Mouse (Mus musculus): ENCODE measurements around the gene Ubash3b. TPM values are rescaled to one million over a fixed set of nuclear protein-coding genes. Genes with fewer than 3 reads are reported as not detected.

Ubash3b gene
- polyA plus RNA-seq, 1 experiment = 85.5 TPM

GRCm38 (mm10) chr9:41031590-41032489, 129.7 kb downstream of the Ubash3b start:
- Histone ChIP-seq H3K4me3 (replicated peaks) (no peak overlapping the region), H3K36me3 (replicated peaks; ENCODE audit: low read length) (peaks cover 99% of the 10 kb centered on the region), H3K27me3 (replicated peaks) (no peaks in the 10 kb centered on the region), H3K9me3 (no peaks in the 10 kb centered on the region), H3K4me1 (no peaks in the 10 kb centered on the region)
- TF ChIP-seq GATA1 (IDR thresholded peaks at IDR 0.05; ENCODE audit: borderline replicate concordance, low read length) (no peak), FLI1 (IDR thresholded peaks at IDR 0.05; ENCODE audit: low read length) (no peak)

- Histone ChIP-seq H3K9me3 (no peaks in the 10 kb centered on the region), H3K4me3 (replicated peaks) (no peak overlapping the region), H3K27me3 (replicated peaks) (no peaks in the 10 kb centered on the region), H3K4me1 (no peaks in the 10 kb centered on the region), H3K36me3 (replicated peaks; ENCODE audit: low read length) (peaks cover 98% of the 10 kb centered on the region)
- TF ChIP-seq GATA1 (IDR thresholded peaks at IDR 0.05; ENCODE audit: borderline replicate concordance, low read length) (no peak), FLI1 (IDR thresholded peaks at IDR 0.05; ENCODE audit: low read length) (no peak)
Observed at GRCm38 (mm10) chr9:41029827-41030226, 131.7 kb downstream of the Ubash3b start.

DNA sequence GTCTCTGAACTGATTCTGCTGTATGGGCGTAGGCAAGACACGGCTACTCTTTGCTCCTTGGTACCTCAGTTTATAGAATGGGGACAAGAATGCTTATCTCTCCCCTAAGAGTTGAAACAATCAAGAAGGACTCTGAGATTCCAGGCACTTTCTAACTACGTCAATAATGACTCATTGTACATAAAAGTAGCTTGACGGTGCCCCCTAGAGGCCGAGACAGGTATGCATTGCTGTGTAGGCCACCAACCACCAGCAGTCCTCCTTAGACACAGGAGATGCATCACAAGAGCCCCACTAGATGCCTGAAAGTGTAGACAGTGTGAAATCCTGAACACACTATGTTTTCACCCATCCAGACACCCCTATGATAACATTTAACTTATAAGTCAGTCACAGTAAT, 133.0 kb downstream of the Ubash3b start:
- no peak for TF ChIP-seq GATA1 (IDR thresholded peaks at IDR 0.05; ENCODE audit: borderline replicate concordance, low read length)
- no peak for TF ChIP-seq FLI1 (IDR thresholded peaks at IDR 0.05; ENCODE audit: low read length)
- peaks cover 98% of the 10 kb centered on the region for H3K36me3 ChIP-seq (replicated peaks; ENCODE audit: low read length)
- no peak overlapping the region for H3K4me3 ChIP-seq (replicated peaks)
- H3K4me1 ChIP-seq = no peaks in the 10 kb centered on the region
- no peaks in the 10 kb centered on the region for H3K27me3 ChIP-seq (replicated peaks)
- no peaks in the 10 kb centered on the region for H3K9me3 ChIP-seq

- TF ChIP-seq GATA1 (IDR thresholded peaks at IDR 0.05; ENCODE audit: borderline replicate concordance, low read length) (no peak), FLI1 (IDR thresholded peaks at IDR 0.05; ENCODE audit: low read length) (no peak)
- H3K9me3 ChIP-seq = no peaks in the 10 kb centered on the region
- no peaks in the 10 kb centered on the region for H3K27me3 ChIP-seq (replicated peaks)
- peaks cover 98% of the 10 kb centered on the region for H3K36me3 ChIP-seq (replicated peaks; ENCODE audit: low read length)
- H3K4me1 ChIP-seq = peaks cover 15% of the 10 kb centered on the region
- no peak overlapping the region for H3K4me3 ChIP-seq (replicated peaks)
Observed at GRCm38 (mm10) chr9:41021690-41022089, 139.8 kb downstream of the Ubash3b start.

DNA sequence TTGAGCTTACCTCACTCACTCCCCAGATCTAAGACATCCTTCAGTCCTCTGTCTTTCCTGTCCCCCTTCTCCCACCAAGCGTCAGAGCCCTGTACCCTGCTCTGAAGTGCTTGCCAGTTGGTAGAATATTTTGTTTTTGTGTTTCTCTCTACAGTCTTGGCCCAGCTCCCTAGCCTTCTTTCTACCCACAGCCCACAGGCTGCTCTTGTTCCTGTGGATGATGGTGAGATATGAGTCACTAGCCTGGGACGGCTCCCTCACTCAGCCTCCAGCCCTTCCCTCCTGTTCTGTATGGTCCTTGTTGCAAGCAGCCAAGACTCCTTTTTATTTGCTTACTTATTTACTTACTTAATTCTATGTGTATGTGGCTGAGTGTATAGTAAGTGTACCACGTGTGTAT, 141.0 kb downstream of the Ubash3b start:
- peaks cover 98% of the 10 kb centered on the region for H3K36me3 ChIP-seq (replicated peaks; ENCODE audit: low read length)

GRCm38 (mm10) chr9:41014512-41014911, 147.0 kb downstream of the Ubash3b start:
- no peak for TF ChIP-seq GATA1 (IDR thresholded peaks at IDR 0.05; ENCODE audit: borderline replicate concordance, low read length)
- TF ChIP-seq FLI1 (IDR thresholded peaks at IDR 0.05; ENCODE audit: low read length) = no peak
- H3K27me3 ChIP-seq (replicated peaks) = no peaks in the 10 kb centered on the region
- H3K9me3 ChIP-seq = no peaks in the 10 kb centered on the region
- H3K36me3 ChIP-seq (replicated peaks; ENCODE audit: low read length) = peaks cover 98% of the 10 kb centered on the region
- H3K4me3 ChIP-seq (replicated peaks) = no peak overlapping the region
- H3K4me1 ChIP-seq = peaks cover 9% of the 10 kb centered on the region

More for the DNA sequence above, 141.0 kb downstream of the Ubash3b start:
- Histone ChIP-seq H3K27me3 (replicated peaks) (no peaks in the 10 kb centered on the region), H3K4me3 (replicated peaks) (no peak overlapping the region), H3K9me3 (no peaks in the 10 kb centered on the region), H3K4me1 (peaks cover 15% of the 10 kb centered on the region)
- TF ChIP-seq FLI1 (IDR thresholded peaks at IDR 0.05; ENCODE audit: low read length) (no peak), GATA1 (IDR thresholded peaks at IDR 0.05; ENCODE audit: borderline replicate concordance, low read length) (no peak)

- H3K36me3 ChIP-seq (replicated peaks; ENCODE audit: low read length) = peaks cover 93% of the 10 kb centered on the region
- H3K27me3 ChIP-seq (replicated peaks) = no peaks in the 10 kb centered on the region
- no peaks in the 10 kb centered on the region for H3K9me3 ChIP-seq
- peaks cover 24% of the 10 kb centered on the region for H3K4me1 ChIP-seq
- H3K4me3 ChIP-seq (replicated peaks) = no peak overlapping the region
- TF ChIP-seq GATA1 (IDR thresholded peaks at IDR 0.05; ENCODE audit: borderline replicate concordance, low read length) (no peak), FLI1 (IDR thresholded peaks at IDR 0.05; ENCODE audit: low read length) (no peak)
Observed at GRCm38 (mm10) chr9:41012456-41012855, 149.0 kb downstream of the Ubash3b start.

- Histone ChIP-seq H3K27me3 (replicated peaks) (no peaks in the 10 kb centered on the region), H3K36me3 (replicated peaks; ENCODE audit: low read length) (peaks cover 86% of the 10 kb centered on the region), H3K9me3 (no peaks in the 10 kb centered on the region), H3K4me1 (peaks cover 30% of the 10 kb centered on the region), H3K4me3 (replicated peaks) (no peak overlapping the region)
- TF ChIP-seq GATA1 (IDR thresholded peaks at IDR 0.05; ENCODE audit: borderline replicate concordance, low read length) = no peak
- TF ChIP-seq FLI1 (IDR thresholded peaks at IDR 0.05; ENCODE audit: low read length) = no peak
Observed at GRCm38 (mm10) chr9:41011512-41012436, 149.7 kb downstream of the Ubash3b start.

DNA sequence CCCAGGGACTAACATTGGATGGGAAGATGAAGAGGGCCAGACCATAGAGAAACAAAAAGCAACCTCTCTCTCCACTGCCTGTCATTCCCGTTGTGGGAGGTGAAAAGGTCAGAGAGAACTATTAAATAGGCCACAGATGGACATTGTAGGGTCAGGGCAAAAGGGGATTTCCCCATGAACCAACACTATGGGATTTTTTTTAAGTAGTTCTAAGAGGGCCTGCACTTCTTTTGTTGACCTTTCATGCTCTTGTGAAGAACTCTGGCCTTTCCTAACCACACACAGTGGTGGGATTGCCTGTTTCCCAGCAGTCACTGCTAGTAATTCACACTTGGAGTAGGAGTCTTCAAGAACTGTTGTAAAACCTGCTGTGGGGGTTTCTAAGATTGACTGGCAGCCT, 153.7 kb downstream of the Ubash3b start:
- no peak overlapping the region for H3K4me3 ChIP-seq (replicated peaks)
- no peaks in the 10 kb centered on the region for H3K9me3 ChIP-seq
- H3K36me3 ChIP-seq (replicated peaks; ENCODE audit: low read length) = peaks cover 47% of the 10 kb centered on the region
- H3K4me1 ChIP-seq = peaks cover 31% of the 10 kb centered on the region
- TF ChIP-seq GATA1 (IDR thresholded peaks at IDR 0.05; ENCODE audit: borderline replicate concordance, low read length) = no peak
- TF ChIP-seq FLI1 (IDR thresholded peaks at IDR 0.05; ENCODE audit: low read length) = no peak
- H3K27me3 ChIP-seq (replicated peaks) = no peaks in the 10 kb centered on the region

Measured in megakaryocyte, embryonic 14.5 days (primary cell).